Mouse (Mus musculus) naive thymus-derived CD4-positive, alpha-beta T cell, adult 5 months (primary cell): ENCODE results near the gene Ddx24. TPM values are rescaled to one million over a fixed set of nuclear protein-coding genes. Genes with fewer than 3 reads are reported as not detected.

Experiments used
- polyA plus RNA-seq: library from polyadenylated mRNA; unstranded; fragments of 100-300 nt; shearing (Covaris generic); gene quantifications from one replicate; pipeline ENCODE4 v1.2.1, GENCODE M21; 2017

Gene Ddx24
- 182 TPM for polyA plus RNA-seq

GRCm38 (mm10) chr12:103425729-103426470 is at the start of gene Ddx24:
TSS of gene Ddx24 (minus strand) at chr12:103425830.

GRCm38 (mm10) chr12:103457140-103457539 is 31.5 kb upstream of the Ddx24 start, which contains the start of gene Ifi27l2b:
TSS of gene Ifi27l2b (minus strand) at chr12:103457223.

GRCm38 (mm10) chr12:103443524-103443923 is 17.9 kb upstream of the Ddx24 start, which contains the start of gene Ifi27l2a:
TSS of gene Ifi27l2a (minus strand) at chr12:103443680.

GRCm38 (mm10) chr12:103433986-103434731 is 8.5 kb upstream of the Ddx24 start, which contains the start of gene Ifi27:
TSS of gene Ifi27 (plus strand) at chr12:103434211.

GRCm38 (mm10) chr12:103407720-103408119 is 17.9 kb downstream of the Ddx24 start, which contains the start of gene 9330161L09Rik:
TSS of gene 9330161L09Rik (minus strand) at chr12:103407820.

GRCm38 (mm10) chr12:103388505-103389347 is 36.9 kb downstream of the Ddx24 start, which contains the start of gene Otub2:
TSS of gene Otub2 (plus strand) at chr12:103388682.

Other genes starting within 250 kb of the Ddx24 start
- gene Prima1, start 183.7 kb downstream of the Ddx24 start, polyA plus RNA-seq, result not detected
- not detected for gene Fam181a, start 114.9 kb downstream of the Ddx24 start, polyA plus RNA-seq
- not detected for gene Asb2, start 69.8 kb downstream of the Ddx24 start, polyA plus RNA-seq
- gene Otub2, start 37.1 kb downstream of the Ddx24 start, polyA plus RNA-seq, result 1.3 TPM
- 0.95 TPM for gene 9330161L09Rik, start 18.0 kb downstream of the Ddx24 start, polyA plus RNA-seq
- gene Ifi27, start 8.4 kb upstream of the Ddx24 start, polyA plus RNA-seq, result 215 TPM
- 200 TPM for gene Ifi27l2a, start 17.9 kb upstream of the Ddx24 start, polyA plus RNA-seq
- gene Ifi27l2b, start 31.4 kb upstream of the Ddx24 start, polyA plus RNA-seq, result not detected
- gene Ppp4r4, start 106.5 kb upstream of the Ddx24 start, polyA plus RNA-seq, result not detected
- not detected for gene Serpina10, start 205.6 kb upstream of the Ddx24 start, polyA plus RNA-seq
- not detected for gene Serpina6, start 231.4 kb upstream of the Ddx24 start, polyA plus RNA-seq